Mouse (Mus musculus) T-cell, adult 2 months (primary cell): Measurements from ENCODE around the gene Papss2.

Source experiments
- DNase-seq: peaks from one replicate; pipeline ENCODE4 v3.0.0; 2022; ENCODE audit warnings: low spot score

Gene Papss2

DNA sequence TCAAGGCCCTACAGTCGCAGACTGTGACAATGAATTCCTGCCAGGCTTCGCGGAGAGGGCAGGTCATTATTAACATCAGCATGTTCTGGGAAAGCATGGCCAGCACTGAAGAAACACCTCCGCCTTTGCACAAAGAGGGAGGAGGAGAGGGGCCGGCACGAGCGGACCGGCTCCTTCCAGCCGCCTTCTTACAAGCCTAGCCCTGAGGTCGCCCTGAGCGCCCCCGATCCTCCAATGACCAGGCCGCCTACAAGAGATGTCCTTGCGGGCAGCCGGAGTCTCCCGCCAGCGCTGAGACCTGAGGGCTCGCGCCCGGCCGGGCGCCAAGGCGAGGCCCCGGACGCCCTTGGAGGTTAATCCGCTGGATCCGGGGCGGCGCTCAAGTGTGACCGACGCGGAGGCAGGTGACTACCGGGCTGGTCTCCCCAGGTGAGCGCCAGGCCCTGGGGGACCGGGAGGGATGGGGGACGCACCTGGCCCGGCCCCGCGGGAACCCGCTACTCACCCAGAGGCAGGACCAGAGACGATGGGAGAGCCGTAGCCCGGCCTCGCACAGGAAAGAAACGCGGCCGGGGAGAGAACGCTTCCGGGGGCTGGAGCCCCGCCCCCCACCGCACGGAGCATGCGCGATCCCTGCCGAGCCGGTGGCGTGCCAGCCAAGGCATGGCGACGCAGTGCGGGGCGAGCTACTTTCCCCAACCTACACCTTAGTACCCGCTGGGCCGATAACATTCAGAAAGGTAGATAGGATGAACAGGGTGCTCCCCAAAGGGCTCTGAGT, 116.4 kb downstream of the Papss2 start:
- peak; percentile 91 for DNase-seq

DNA sequence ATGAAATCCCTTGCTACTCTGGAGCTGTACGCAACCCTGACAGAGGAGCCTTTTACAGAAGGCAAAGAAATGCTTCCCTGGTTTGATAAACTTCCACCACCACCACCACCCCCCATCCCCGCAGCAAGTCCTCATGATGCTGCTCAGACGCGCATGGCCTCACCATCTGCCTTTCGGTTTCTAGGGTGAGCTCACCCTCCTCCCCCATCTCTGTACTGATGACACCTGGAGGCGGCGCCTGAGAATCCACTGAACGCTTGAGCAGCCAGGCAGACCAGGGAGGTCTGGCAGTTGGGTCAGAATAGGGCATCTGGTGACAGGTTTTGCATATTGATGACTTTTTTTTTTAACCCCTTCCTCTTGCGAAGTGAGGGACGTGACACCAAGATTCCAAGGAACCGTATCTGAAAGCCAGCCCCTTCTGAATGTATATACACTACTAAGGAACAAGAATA, 117.0 kb downstream of the Papss2 start:
- peak; percentile 87 for DNase-seq

DNA sequence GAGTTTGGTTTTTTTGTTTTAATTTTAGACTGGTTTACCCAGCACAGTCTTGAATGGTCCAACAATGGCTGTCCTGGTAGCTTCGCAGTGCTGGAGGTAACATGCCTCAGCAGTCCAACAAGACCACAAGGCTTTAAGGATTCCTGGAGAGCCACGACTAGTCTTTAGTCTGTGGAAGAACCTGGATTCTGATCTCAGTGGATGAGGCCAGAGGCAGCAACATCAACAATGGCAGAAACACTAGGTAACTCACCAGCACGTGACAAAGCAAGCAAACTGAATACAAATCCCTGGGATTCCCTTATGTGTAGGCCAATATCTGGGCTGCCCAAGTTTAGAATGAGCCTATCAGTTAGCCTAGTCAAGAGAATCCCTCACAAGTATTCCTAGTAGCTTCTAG, 117.9 kb downstream of the Papss2 start:
- DNase-seq, result no peak

DNA sequence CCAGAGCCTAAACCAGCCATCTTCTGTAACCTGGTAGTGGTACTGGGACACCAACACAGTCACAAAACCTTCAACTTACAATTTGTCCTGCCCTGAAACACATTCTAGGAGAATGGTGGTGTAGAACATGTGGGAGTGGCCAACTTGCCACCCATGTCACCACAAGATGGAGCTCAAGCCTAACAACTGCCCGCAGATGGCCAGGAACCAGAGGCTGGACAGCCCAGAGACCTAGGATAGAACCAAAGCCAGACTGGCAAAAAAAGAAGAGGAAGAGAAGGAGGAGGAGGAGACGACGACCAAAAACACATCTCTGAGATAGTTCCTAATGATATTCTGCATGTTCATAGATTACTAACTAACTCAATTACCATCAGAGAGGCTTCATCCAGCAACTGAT, 119.6 kb downstream of the Papss2 start:
- DNase-seq, result peak; percentile 56

DNA sequence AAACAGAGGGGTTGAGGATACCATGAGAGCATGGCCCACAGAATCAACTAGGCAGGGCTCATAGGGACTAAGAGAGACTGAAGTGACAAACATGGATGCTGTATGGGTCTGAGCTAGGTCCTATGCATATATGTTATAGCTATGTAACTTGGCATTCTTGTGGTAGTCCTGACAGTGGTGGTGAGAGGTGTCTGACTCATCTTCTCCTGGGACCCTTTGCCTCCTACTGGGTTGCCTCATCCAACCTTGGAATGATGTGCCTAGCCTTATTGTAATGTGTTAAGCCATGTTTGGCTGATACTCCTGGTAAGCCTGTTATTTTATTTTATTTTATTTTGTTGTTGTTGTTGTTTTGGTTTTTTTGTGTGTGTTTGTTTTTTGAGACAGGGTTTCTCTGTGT, 120.1 kb downstream of the Papss2 start:
- DNase-seq, result no peak
